Comparison of ENCODE assay signal across 8 mouse cellular contexts in genomic region chr6:113530932-113531839, GRCm38 (mm10). TPM values are rescaled to one million over a fixed set of nuclear protein-coding genes. Genes with fewer than 3 reads are reported as not detected.
A peak's percentile ranks its signal among the peaks of the same experiment; 100 is the strongest.
DNase-seq lines count a peak whose midpoint lies in the region; ATAC-seq and TF ChIP-seq lines count a peak whose summit lies in the region.

Emc3 (minus strand) TSS chr6:113531652.
Fancd2 (plus strand) TSS chr6:113531682.

- H3K9ac ChIP-seq in hindbrain, embryonic 12.5 days = peak within 1 kb of the TSS; percentile 83
- peak within 1 kb of the TSS; percentile 88 for H3K9ac ChIP-seq in lung, postnatal 0 days (replicated peaks; ENCODE audit: low read depth)

- H3K27ac ChIP-seq in hindbrain, embryonic 12.5 days = peak within 1 kb of the TSS; percentile 60
- H3K27ac ChIP-seq in lung, postnatal 0 days (ENCODE audit: low read length) = peak within 1 kb of the TSS; percentile 81

- TF ChIP-seq EP300 in lung, postnatal 0 days (IDR thresholded peaks at IDR 0.05) = no peak

- no peaks in the 10 kb centered on the region for H3K9me3 ChIP-seq in hindbrain, embryonic 12.5 days (replicated peaks)
- no peaks in the 10 kb centered on the region for H3K9me3 ChIP-seq in lung, postnatal 0 days (ENCODE audit: low read length)

- ATAC-seq in hindbrain, embryonic 12.5 days (ENCODE audit: low FRiP score) = peak; percentile 84
- ATAC-seq in lung, postnatal 0 days = peak; percentile 97

- H3K4me2 ChIP-seq in hindbrain, embryonic 12.5 days (replicated peaks) = peak within 1 kb of the TSS; percentile 78
- peak within 1 kb of the TSS; percentile 70 for H3K4me2 ChIP-seq in lung, postnatal 0 days (replicated peaks; ENCODE audit: low read depth, low read length)

- H3K36me3 ChIP-seq in hindbrain, embryonic 12.5 days = peaks cover 7% of the 10 kb centered on the region
- H3K36me3 ChIP-seq in lung, postnatal 0 days (ENCODE audit: insufficient read depth, low read length) = no peaks in the 10 kb centered on the region

- DNase-seq in NIH3T3 (ENCODE audit: low read depth) = peak; percentile 96
- DNase-seq in cerebellum, adult 9-11 months = peak; percentile 88
- DNase-seq in frontal cortex, postnatal 10 days (ENCODE audit: low spot score in 2 of 2) = peak; percentile 80 to 91
- DNase-seq in layer of hippocampus, postnatal 10 days (ENCODE audit: low spot score in 2 of 2) = peak; percentile 97
- peak; percentile 82 for DNase-seq in lung, postnatal 0 days (ENCODE audit: low spot score)
- peak; percentile 96 for DNase-seq in ovary, postnatal 10 days (ENCODE audit: low spot score)
- peak; percentile 89 for DNase-seq in thymus, postnatal 0 days (ENCODE audit: low spot score)

- WGBS in hindbrain, embryonic 12.5 days = under 1% methylated on average over 47 of the region's 47 CpGs
- 1% methylated on average over 47 of the region's 47 CpGs for WGBS in lung, postnatal 0 days

- H3K4me1 ChIP-seq in hindbrain, embryonic 12.5 days = peaks cover 17% of the 10 kb centered on the region
- no peaks in the 10 kb centered on the region; the same call in 1 of the 2 replicates for H3K4me1 ChIP-seq in lung, postnatal 0 days (ENCODE audit: insufficient read depth, low read depth, low read length)

- peak; percentile 6 for TF ChIP-seq CTCF in lung, postnatal 0 days (IDR thresholded peaks at IDR 0.05)

- peak within 1 kb of the TSS; percentile 91 for H3K4me3 ChIP-seq in hindbrain, embryonic 12.5 days
- H3K4me3 ChIP-seq in lung, postnatal 0 days (ENCODE audit: low read depth, low read length) = peak within 1 kb of the TSS; percentile 88

- H3K27me3 ChIP-seq in hindbrain, embryonic 12.5 days = no peaks in the 10 kb centered on the region
- H3K27me3 ChIP-seq in lung, postnatal 0 days (replicated peaks; ENCODE audit: insufficient read depth, low read length) = no peaks in the 10 kb centered on the region

RNA-seq across cellular contexts. Expression of gene Emc3, which starts in this region (rescaled TPM):
- 91.6 and 94.0 TPM in 2 replicates for polyA plus RNA-seq in hindbrain, embryonic 12.5 days (2016; fragmentation: Nextera tagmentation; extraction: Ambion mirVana)
- 10 to 100 TPM; 75.6 to 77.6 TPM for total RNA-seq in layer of hippocampus, postnatal 10 days (2021)
- 93.7 and 95.7 TPM in 2 replicates for polyA plus RNA-seq in lung, postnatal 0 days (2015; fragmentation: Nextera tagmentation; extraction: Ambion mirVana)
- polyA plus RNA-seq in thymus, postnatal 0 days (2015; fragmentation: Nextera tagmentation; extraction: Ambion mirVana) = 92.3 and 94.4 TPM in 2 replicates

RNA-seq across cellular contexts. Expression of gene Fancd2, which starts in this region (rescaled TPM):
- polyA plus RNA-seq in hindbrain, embryonic 12.5 days (2016; fragmentation: Nextera tagmentation; extraction: Ambion mirVana) = 8.8 and 10.4 TPM in 2 replicates
- total RNA-seq in layer of hippocampus, postnatal 10 days (2021) = 1 to 10 TPM; 3.2 to 4.9 TPM
- polyA plus RNA-seq in lung, postnatal 0 days (2015; fragmentation: Nextera tagmentation; extraction: Ambion mirVana) = 0.53 and 1.0 TPM in 2 replicates
- polyA plus RNA-seq in thymus, postnatal 0 days (2015; fragmentation: Nextera tagmentation; extraction: Ambion mirVana) = 10.2 and 11.2 TPM in 2 replicates

Comparison
In these comparisons a context has a peak if more than half of its experiments do, and no peak if none do; other contexts are left out.
1. Peak in every context shown above with its lines: DNase-seq, ATAC-seq, H3K4me3 ChIP-seq and H3K27ac ChIP-seq.